Mouse (Mus musculus): Measurements from ENCODE around the gene Rnf212b. TPM values are rescaled to one million over a fixed set of nuclear protein-coding genes. Genes with fewer than 3 reads are reported as not detected.

Gene Rnf212b
- polyA plus RNA-seq, 1 experiment from 2014 or later: not detected

- WGBS: 19% methylated on average over 21 of the region's 21 CpGs
- TF ChIP-seq EP300 (IDR thresholded peaks at IDR 0.05) (no peak), CTCF (IDR thresholded peaks at IDR 0.05) (no peak)
- DNase-seq (ENCODE audit: low spot score) (no peak), ATAC-seq (peak; percentile 44)
- Histone ChIP-seq H3K36me3 (ENCODE audit: insufficient read depth, low read length) (0 out of 2 replicates have a peak, but pooled peaks cover 4% of the 10 kb centered on the region), H3K4me2 (replicated peaks; ENCODE audit: low read depth, low read length) (peak overlapping the region; percentile 70), H3K27ac (ENCODE audit: low read length) (peak overlapping the region; percentile 97), H3K9ac (replicated peaks; ENCODE audit: low read depth) (peak overlapping the region; percentile 84), H3K27me3 (replicated peaks; ENCODE audit: insufficient read depth, low read length) (no peaks in the 10 kb centered on the region), H3K4me1 (ENCODE audit: insufficient read depth, low read depth, low read length) (peaks cover 4% of the 10 kb centered on the region; the same call in 1 of the 2 replicates), H3K9me3 (ENCODE audit: low read length) (no peaks in the 10 kb centered on the region), H3K4me3 (ENCODE audit: low read depth, low read length) (peak overlapping the region; percentile 63)
Observed at GRCm38 (mm10) chr14:54884022-54884712, 70.2 kb downstream of the Rnf212b start.

GRCm38 (mm10) chr14:54885309-54885708 is 71.4 kb downstream of the Rnf212b start:
- Histone ChIP-seq H3K36me3 (ENCODE audit: insufficient read depth, low read length) (0 out of 2 replicates have a peak, but pooled peaks cover 4% of the 10 kb centered on the region), H3K4me2 (replicated peaks; ENCODE audit: low read depth, low read length) (no peak overlapping the region), H3K4me3 (ENCODE audit: low read depth, low read length) (no peak overlapping the region), H3K4me1 (ENCODE audit: insufficient read depth, low read depth, low read length) (peaks cover 4% of the 10 kb centered on the region; the same call in 1 of the 2 replicates), H3K27me3 (replicated peaks; ENCODE audit: insufficient read depth, low read length) (no peaks in the 10 kb centered on the region), H3K9ac (replicated peaks; ENCODE audit: low read depth) (no peak overlapping the region), H3K27ac (ENCODE audit: low read length) (no peak overlapping the region), H3K9me3 (ENCODE audit: low read length) (no peaks in the 10 kb centered on the region)
- DNase-seq (ENCODE audit: low spot score): no peak
- TF ChIP-seq CTCF (IDR thresholded peaks at IDR 0.05): no peak
- no peak for TF ChIP-seq EP300 (IDR thresholded peaks at IDR 0.05)
- WGBS: 90% methylated on average over 11 of the region's 11 CpGs
- no peak for ATAC-seq

- ATAC-seq (no peak), DNase-seq (ENCODE audit: low spot score) (no peak)
- Histone ChIP-seq H3K9ac (replicated peaks; ENCODE audit: low read depth) (peak within 1 kb of the TSS; percentile 19), H3K4me1 (ENCODE audit: insufficient read depth, low read depth, low read length) (peaks cover 8% of the 10 kb centered on the region; the same call in 1 of the 2 replicates), H3K27me3 (replicated peaks; ENCODE audit: insufficient read depth, low read length) (no peaks in the 10 kb centered on the region), H3K36me3 (ENCODE audit: insufficient read depth, low read length) (0 out of 2 replicates have a peak, but pooled peaks cover 4% of the 10 kb centered on the region), H3K4me3 (ENCODE audit: low read depth, low read length) (peak within 1 kb of the TSS; percentile 99), H3K4me2 (replicated peaks; ENCODE audit: low read depth, low read length) (peak within 1 kb of the TSS; percentile 48), H3K27ac (ENCODE audit: low read length) (peak within 1 kb of the TSS; percentile 69), H3K9me3 (ENCODE audit: low read length) (no peaks in the 10 kb centered on the region)
- no peak for TF ChIP-seq EP300 (IDR thresholded peaks at IDR 0.05)
- 93% methylated on average over 3 of the region's 3 CpGs for WGBS
Observed at GRCm38 (mm10) chr14:54892200-54892599, 78.3 kb downstream of the Rnf212b start, which contains the start of gene Pabpn1. Gene Pabpn1, plus strand, starts transcription at chr14:54892500.

- H3K4me1 ChIP-seq (ENCODE audit: insufficient read depth, low read depth, low read length): peaks cover 8% of the 10 kb centered on the region; the same call in 1 of the 2 replicates
- under 1% methylated on average over 32 of the region's 38 CpGs for WGBS
- H3K9me3 ChIP-seq (ENCODE audit: low read length): no peaks in the 10 kb centered on the region
- peak overlapping the region; percentile 92 for H3K27ac ChIP-seq (ENCODE audit: low read length)
- peak; percentile 99 for DNase-seq (ENCODE audit: low spot score)
- H3K4me3 ChIP-seq (ENCODE audit: low read depth, low read length): peak overlapping the region; percentile 99
- peak overlapping the region; percentile 96 for H3K9ac ChIP-seq (replicated peaks; ENCODE audit: low read depth)
- ATAC-seq: peak; percentile 99
- TF ChIP-seq EP300 (IDR thresholded peaks at IDR 0.05): peak; percentile 39
- 0 out of 2 replicates have a peak, but pooled peaks have one; percentile 16 for TF ChIP-seq CTCF (IDR thresholded peaks at IDR 0.05)
- 0 out of 2 replicates have a peak, but pooled peaks cover 5% of the 10 kb centered on the region for H3K36me3 ChIP-seq (ENCODE audit: insufficient read depth, low read length)
- H3K27me3 ChIP-seq (replicated peaks; ENCODE audit: insufficient read depth, low read length): no peaks in the 10 kb centered on the region
- peak overlapping the region; percentile 79 for H3K4me2 ChIP-seq (replicated peaks; ENCODE audit: low read depth, low read length)
Observed at GRCm38 (mm10) chr14:54893651-54894181, 79.8 kb downstream of the Rnf212b start.

GRCm38 (mm10) chr14:54894296-54895151 is 80.6 kb downstream of the Rnf212b start:
- H3K4me3 ChIP-seq (ENCODE audit: low read depth, low read length): peak overlapping the region; percentile 99
- H3K4me2 ChIP-seq (replicated peaks; ENCODE audit: low read depth, low read length): peak overlapping the region; percentile 79
- H3K9me3 ChIP-seq (ENCODE audit: low read length): no peaks in the 10 kb centered on the region
- WGBS: 1% methylated on average over 45 of the region's 54 CpGs
- 0 out of 2 replicates have a peak, but pooled peaks cover 5% of the 10 kb centered on the region for H3K36me3 ChIP-seq (ENCODE audit: insufficient read depth, low read length)
- ATAC-seq (peak; percentile 56), DNase-seq (ENCODE audit: low spot score) (peak; percentile 77)
- no peaks in the 10 kb centered on the region for H3K27me3 ChIP-seq (replicated peaks; ENCODE audit: insufficient read depth, low read length)
- TF ChIP-seq EP300 (IDR thresholded peaks at IDR 0.05) (no peak), CTCF (IDR thresholded peaks at IDR 0.05) (no peak)
- peak overlapping the region; percentile 92 for H3K27ac ChIP-seq (ENCODE audit: low read length)
- H3K9ac ChIP-seq (replicated peaks; ENCODE audit: low read depth): peak overlapping the region; percentile 96
- peaks cover 8% of the 10 kb centered on the region; the same call in 1 of the 2 replicates for H3K4me1 ChIP-seq (ENCODE audit: insufficient read depth, low read depth, low read length)
